Mouse (Mus musculus) stomach, embryonic 16.5 days (tissue): Measurements from ENCODE around the gene Hspg2. TPM values are rescaled to one million over a fixed set of nuclear protein-coding genes. Genes with fewer than 3 reads are reported as not detected.
A peak's percentile ranks its signal among the peaks of the same experiment; 100 is the strongest.

Experiments
- ATAC-seq: fragments of 200-750 bp; cut with Nextera tagmentation; 2 replicates; pipeline ENCODE4 v1.8.0; 2017; ENCODE audit warnings: moderate number of reproducible peaks, moderate TSS enrichment; ENCODE audit not compliant: insufficient read depth, low FRiP score
- H3K27ac ChIP-seq: fragments of 300-500 bp; sonication (generic); 2 replicates; pipeline ENCODE4 v1.5.1; 2014; ENCODE audit warnings: low read length
- H3K27me3 ChIP-seq: fragments of 300-500 bp; sonication (generic); 2 replicates; pipeline ENCODE4 v1.6.1; 2014; ENCODE audit warnings: low read length, control low read depth, mixed read lengths; ENCODE audit not compliant: control insufficient read depth, insufficient read depth
- H3K36me3 ChIP-seq: fragments of 300-500 bp; sonication (generic); 2 replicates; pipeline ENCODE4 v1.6.1; 2014; ENCODE audit warnings: low read length; ENCODE audit not compliant: control insufficient read depth, insufficient read depth
- H3K4me1 ChIP-seq: fragments of 300-500 bp; sonication (generic); 2 replicates; pipeline ENCODE4 v1.6.1; 2014; ENCODE audit warnings: low read length, control low read depth, mixed read lengths; ENCODE audit not compliant: control insufficient read depth, insufficient read depth
- H3K4me2 ChIP-seq: fragments of 300-500 bp; sonication (generic); 2 replicates; pipeline ENCODE4 v1.6.1; 2014; ENCODE audit warnings: low read depth, low read length, mixed read lengths
- H3K4me3 ChIP-seq: fragments of 300-500 bp; sonication (generic); replicated peaks from 2 replicates; pipeline ENCODE4 v1.5.1; 2014; ENCODE audit warnings: mild to moderate bottlenecking, low read length
- H3K9ac ChIP-seq: fragments of 300-500 bp; sonication (generic); 2 replicates; pipeline ENCODE4 v1.6.1; 2014; ENCODE audit warnings: low read length
- H3K9me3 ChIP-seq: fragments of 300-500 bp; sonication (generic); replicated peaks from 2 replicates; pipeline ENCODE4 v1.6.1; 2016; ENCODE audit warnings: low read length, control low read depth; ENCODE audit not compliant: control insufficient read depth
- WGBS: fragments of 180-500 bp; shearing (Covaris S2); extraction: QIAGEN DNeasy Blood & Tissue Kit; methylation state at CpG from one replicate; pipeline ENCODE4 v1.1.7; 2014; 5-methylcytosine and 5-hydroxymethylcytosine counted together
- polyA plus RNA-seq: library from polyadenylated mRNA; unstranded; fragments of >200 nt; fragmentation: Nextera tagmentation; extraction: Ambion mirVana; gene quantifications from 2 replicates; pipeline ENCODE4 v1.2.1, GENCODE M21; 2015

Gene Hspg2
- polyA plus RNA-seq, 1 experiment from 2014 or later, result 29.5 TPM

DNA sequence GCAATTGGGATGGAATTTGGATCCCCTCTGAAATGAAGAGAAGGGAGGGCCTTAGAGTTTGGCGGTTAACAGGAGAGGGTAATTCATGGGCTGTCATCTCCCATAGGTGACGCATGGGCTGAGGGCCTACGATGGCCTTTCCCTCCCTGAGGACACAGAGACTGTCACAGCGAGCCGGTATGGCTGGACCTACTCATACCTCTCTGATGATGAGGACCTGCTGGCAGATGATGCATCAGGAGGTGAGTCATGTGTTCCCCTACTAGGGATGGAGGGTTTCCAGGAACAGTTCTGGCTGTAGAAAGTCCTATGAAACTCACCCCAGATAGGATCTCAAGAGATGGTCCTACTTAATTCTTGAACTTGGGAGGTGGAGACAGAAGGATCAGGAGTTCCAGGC is 32.4 kb downstream of the Hspg2 start:
- Histone ChIP-seq H3K4me1 (peaks cover 26% of the 10 kb centered on the region), H3K27ac (no peak overlapping the region), H3K9me3 (no peaks in the 10 kb centered on the region), H3K36me3 (no peaks in the 10 kb centered on the region), H3K4me3 (no peak overlapping the region), H3K27me3 (no peaks in the 10 kb centered on the region), H3K9ac (no peak overlapping the region), H3K4me2 (no peak overlapping the region)
- 74% methylated on average over 5 of the region's 5 CpGs for WGBS
- no peak for ATAC-seq

DNA sequence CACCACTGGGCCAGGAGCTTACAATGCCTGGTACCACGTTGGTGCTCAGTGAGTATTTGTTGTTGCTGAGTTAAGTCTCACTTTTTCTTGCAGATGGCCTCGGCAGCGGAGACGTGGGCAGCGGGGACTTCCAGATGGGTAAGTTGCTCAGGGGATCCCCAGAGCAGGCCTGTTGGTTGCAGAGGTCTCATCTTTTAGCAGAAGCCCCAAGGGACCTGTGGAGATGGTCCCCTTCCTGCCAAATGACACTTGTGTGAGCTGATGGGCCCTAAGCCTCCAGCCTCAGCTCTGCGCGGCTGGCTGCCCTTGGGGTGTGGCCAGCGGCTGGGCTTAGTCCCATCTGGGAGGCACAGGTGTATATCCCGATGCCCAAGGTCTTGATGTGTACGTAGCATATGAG is 33.6 kb downstream of the Hspg2 start:
- H3K4me3 ChIP-seq, result no peak overlapping the region
- no peak overlapping the region for H3K9ac ChIP-seq
- no peak overlapping the region for H3K4me2 ChIP-seq
- no peaks in the 10 kb centered on the region for H3K9me3 ChIP-seq
- ATAC-seq, result no peak
- H3K27ac ChIP-seq, result no peak overlapping the region
- 86% methylated on average over 10 of the region's 10 CpGs for WGBS
- peaks cover 21% of the 10 kb centered on the region for H3K4me1 ChIP-seq
- H3K27me3 ChIP-seq, result no peaks in the 10 kb centered on the region
- no peaks in the 10 kb centered on the region for H3K36me3 ChIP-seq

DNA sequence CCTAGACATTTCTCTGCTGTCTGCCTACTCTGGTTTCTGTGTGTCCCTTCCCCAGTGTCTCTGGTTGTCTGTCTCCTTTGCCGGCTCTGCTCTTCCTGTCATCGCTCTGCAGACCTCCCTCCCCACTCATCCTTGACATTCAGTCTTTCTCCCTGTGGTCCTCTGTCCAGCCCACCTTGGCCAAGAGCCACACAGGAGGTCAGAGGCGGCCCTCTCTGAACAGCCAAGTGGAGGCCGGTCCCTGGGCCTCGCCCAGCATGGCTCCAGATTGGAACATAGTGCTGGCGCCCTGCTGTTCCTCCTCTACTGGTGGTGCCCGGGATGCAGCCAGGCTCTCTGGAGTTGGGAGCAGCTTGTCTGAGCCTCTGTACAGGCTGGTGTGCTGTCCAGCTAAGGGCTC is 34.2 kb downstream of the Hspg2 start:
- Histone ChIP-seq H3K9ac (no peak overlapping the region), H3K9me3 (no peaks in the 10 kb centered on the region), H3K36me3 (no peaks in the 10 kb centered on the region), H3K4me2 (no peak overlapping the region), H3K4me3 (no peak overlapping the region), H3K27ac (no peak overlapping the region), H3K4me1 (peaks cover 15% of the 10 kb centered on the region), H3K27me3 (no peaks in the 10 kb centered on the region)
- ATAC-seq, result no peak
- WGBS, result 83% methylated on average over 7 of the region's 7 CpGs

DNA sequence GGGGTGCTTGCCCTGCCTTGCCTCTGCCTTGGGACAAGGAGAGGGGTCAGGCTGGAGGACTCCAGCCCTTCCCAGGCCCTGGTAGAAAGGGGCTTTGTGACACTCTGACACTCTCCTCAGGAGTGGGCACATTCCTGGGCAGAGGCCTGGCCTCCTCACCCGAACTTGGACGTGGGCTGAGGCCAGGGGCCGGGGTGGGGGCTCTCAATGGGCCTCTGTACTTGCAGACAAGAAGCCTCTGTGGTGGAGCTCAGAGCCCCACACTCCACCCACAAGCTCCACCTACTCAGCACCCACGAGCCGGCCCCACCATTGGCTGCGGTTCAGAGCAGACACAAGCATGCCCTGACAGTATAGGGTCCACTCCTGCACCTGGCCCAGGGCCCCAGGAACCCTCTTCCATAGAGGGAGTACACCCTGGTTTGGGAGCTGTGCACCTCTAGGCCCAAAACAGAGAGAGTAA is 35.0 kb downstream of the Hspg2 start:
- Histone ChIP-seq H3K9ac (no peak overlapping the region), H3K36me3 (no peaks in the 10 kb centered on the region), H3K4me3 (no peak overlapping the region), H3K4me2 (no peak overlapping the region), H3K27me3 (no peaks in the 10 kb centered on the region), H3K4me1 (peaks cover 7% of the 10 kb centered on the region), H3K27ac (no peak overlapping the region), H3K9me3 (no peaks in the 10 kb centered on the region)
- WGBS, result 57% methylated on average over 6 of the region's 6 CpGs
- ATAC-seq, result peak; percentile 38; the same call in 1 of the 2 replicates

DNA sequence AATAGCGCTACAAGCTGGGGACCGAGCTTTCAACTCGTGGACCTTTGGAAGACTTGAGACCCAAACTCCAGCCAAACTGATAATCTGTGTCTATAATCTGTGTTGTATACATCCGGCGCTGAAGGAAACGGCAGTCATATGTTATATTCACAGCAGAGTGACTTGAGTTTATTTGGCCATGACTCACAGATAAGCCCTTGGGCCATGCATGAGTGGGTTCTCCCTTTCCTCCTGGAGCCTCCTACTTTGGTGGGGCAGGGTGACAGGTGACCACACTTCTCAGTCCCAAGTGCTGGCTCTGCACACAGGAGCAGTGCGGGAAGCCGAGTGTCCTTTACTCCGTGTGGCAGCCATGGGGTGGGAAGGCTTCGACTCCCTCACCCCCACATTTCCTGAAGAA is 38.1 kb downstream of the Hspg2 start:
- Histone ChIP-seq H3K4me3 (no peak overlapping the region), H3K9me3 (no peaks in the 10 kb centered on the region), H3K4me2 (no peak overlapping the region), H3K27ac (no peak overlapping the region), H3K4me1 (no peaks in the 10 kb centered on the region), H3K36me3 (peaks cover 7% of the 10 kb centered on the region; the same call in 1 of the 2 replicates), H3K27me3 (no peaks in the 10 kb centered on the region), H3K9ac (no peak overlapping the region)
- WGBS, result 74% methylated on average over 10 of the region's 10 CpGs
- ATAC-seq, result no peak

DNA sequence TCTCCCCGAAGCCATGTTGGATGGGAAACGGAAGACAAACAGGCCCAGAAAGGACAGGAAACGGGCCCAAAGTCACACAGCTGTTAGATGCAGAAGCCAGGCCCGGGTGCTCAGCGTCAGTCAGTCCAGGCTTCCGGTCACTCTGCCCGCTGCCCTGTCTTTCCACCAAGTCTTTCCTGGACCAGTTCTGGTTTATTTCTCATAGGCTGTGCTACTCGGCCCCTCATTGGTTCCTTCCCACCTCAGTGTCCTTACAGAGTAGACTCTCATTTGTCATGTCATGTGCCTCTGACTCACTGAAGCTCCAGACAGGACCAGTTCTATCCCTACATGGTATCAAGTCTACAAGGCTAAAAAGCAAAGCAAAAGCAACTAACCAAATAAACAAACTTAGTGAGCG is 41.0 kb downstream of the Hspg2 start:
- Histone ChIP-seq H3K27ac (no peak overlapping the region), H3K36me3 (peaks cover 12% of the 10 kb centered on the region; the same call in 1 of the 2 replicates), H3K9me3 (no peaks in the 10 kb centered on the region), H3K4me2 (no peak overlapping the region), H3K27me3 (no peaks in the 10 kb centered on the region), H3K9ac (no peak overlapping the region), H3K4me3 (no peak overlapping the region), H3K4me1 (no peaks in the 10 kb centered on the region)
- ATAC-seq, result no peak
- WGBS, result 60% methylated on average over 9 of the region's 9 CpGs

DNA sequence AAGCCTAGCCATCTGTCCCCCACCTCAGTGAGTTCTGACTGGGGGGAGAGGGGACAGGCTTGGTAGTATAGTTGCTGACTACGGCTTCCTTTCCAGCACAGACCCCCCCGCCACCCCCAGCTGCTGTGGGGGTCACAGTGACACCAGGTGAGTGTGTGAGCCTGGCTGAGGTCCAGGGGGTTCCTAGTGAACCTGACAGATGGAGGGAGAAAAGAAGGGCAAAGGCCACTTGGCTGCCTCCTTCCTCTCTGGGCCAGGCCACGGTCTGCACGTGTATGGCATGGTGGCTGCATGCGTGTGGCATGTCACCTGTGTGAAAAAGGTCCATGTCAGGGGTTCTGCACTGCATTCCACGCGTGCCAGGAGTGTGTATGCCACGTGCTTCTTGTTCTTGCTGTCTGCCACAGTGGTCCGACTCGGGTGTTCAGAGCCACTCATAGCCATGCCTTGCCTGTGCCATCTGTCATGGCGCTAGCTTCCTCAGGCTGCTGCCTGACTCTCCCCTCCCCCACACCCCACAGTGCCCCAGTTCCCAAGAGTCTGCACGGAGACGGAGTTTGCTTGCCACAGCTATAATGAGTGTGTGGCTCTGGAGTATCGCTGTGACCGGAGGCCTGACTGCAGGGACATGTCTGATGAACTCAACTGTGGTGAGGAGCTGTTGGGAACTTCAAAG is 41.6 kb downstream of the Hspg2 start:
- Histone ChIP-seq H3K4me2 (no peak overlapping the region), H3K4me3 (no peak overlapping the region), H3K9ac (no peak overlapping the region), H3K36me3 (peaks cover 15% of the 10 kb centered on the region), H3K4me1 (no peaks in the 10 kb centered on the region), H3K27ac (no peak overlapping the region), H3K9me3 (no peaks in the 10 kb centered on the region), H3K27me3 (no peaks in the 10 kb centered on the region)
- WGBS, result 85% methylated on average over 15 of the region's 15 CpGs
- no peak for ATAC-seq

DNA sequence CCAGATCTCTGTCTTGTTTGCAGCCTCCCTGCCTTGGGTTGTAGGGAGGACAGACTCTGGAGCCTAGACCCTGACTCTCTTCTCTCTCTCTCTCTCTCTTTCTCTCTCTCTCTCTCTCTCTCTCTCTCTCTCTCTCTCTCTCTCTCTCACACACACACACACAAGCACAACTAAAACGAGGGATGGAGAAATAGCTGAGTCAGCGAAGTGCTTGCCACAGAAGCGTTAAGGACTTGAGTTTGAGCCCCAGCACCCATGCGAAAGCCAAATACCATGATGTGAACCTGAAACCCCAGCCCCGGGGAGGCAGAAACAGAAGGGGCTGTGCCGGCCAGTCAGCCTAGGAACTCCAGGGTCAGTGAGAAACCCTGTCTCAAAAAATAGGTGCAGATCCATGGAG is 44.3 kb downstream of the Hspg2 start:
- Histone ChIP-seq H3K4me3 (no peak overlapping the region), H3K27me3 (no peaks in the 10 kb centered on the region), H3K27ac (no peak overlapping the region), H3K4me1 (no peaks in the 10 kb centered on the region), H3K36me3 (peaks cover 18% of the 10 kb centered on the region), H3K4me2 (no peak overlapping the region), H3K9ac (no peak overlapping the region), H3K9me3 (no peaks in the 10 kb centered on the region)
- ATAC-seq, result no peak
- 83% methylated on average over 6 of the region's 6 CpGs for WGBS

DNA sequence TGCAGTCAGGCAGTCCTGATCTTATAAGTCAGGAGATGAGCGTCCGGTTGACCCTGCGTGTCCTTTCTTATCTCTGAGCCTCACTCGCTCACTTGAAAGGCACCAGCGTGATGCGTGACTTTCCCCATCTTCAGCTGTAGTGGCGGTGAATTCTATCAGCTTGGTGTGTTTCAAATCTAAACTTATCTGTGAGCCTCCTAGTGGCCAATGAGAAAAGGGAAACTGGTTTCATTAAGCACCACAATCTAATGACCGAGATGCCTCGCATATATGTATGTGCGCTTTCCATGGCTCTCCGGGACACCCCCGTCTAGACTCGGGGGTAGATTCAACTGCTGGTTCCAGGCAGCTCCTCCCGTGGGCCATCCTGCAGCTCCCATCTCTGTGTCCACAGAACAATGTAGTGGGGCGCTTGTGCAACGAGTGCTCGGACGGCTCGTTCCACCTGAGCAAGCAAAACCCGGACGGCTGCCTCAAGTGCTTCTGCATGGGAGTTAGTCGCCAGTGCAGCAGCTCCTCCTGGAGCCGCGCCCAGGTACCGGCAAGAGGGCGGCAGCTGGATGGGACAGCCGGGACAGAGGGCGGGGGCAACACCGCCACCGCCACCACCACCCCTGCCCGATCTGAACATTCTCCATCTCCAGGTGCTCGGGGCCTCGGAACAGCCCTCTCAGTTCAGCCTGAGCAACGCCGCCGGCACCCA is 49.6 kb downstream of the Hspg2 start:
- no peak for ATAC-seq
- Histone ChIP-seq H3K9me3 (no peaks in the 10 kb centered on the region), H3K27me3 (no peaks in the 10 kb centered on the region), H3K4me1 (no peaks in the 10 kb centered on the region), H3K4me3 (no peak overlapping the region), H3K4me2 (no peak overlapping the region), H3K27ac (no peak overlapping the region), H3K9ac (no peak overlapping the region), H3K36me3 (peaks cover 36% of the 10 kb centered on the region)
- WGBS, result 78% methylated on average over 36 of the region's 36 CpGs
